Mouse (Mus musculus): ENCODE measurements at regions not wholly inside any gene's neighbourhood (a gene's known extent, or its start where the extent isn't known, plus 50 kb on each side); places are given as distances from the start of the nearest gene placed in this dataset.
A peak's percentile ranks its signal among the peaks of the same experiment; 100 is the strongest.

DNA sequence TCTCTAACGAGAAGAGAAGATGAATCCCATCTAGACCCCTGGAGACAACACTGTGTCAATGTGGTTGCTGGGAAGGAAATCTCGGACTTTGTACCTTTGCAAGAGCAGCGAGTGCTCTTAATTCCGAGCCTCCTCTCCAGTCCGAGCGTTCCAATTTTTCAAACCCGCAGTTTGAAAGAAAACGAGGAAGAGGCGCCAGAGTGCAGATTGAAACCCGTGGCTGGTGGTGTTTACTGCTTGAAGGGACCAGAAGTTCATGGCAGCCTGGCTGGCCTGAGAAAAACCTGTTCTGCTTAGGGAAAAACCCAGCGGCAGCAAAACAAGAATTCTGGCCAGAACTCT lies 83.7 kb upstream of the Zfp648 start:
- peak in 1 of 2 experiments; percentile 27 for DNase-seq (ENCODE audit: low spot score in 2 of 2)

DNA sequence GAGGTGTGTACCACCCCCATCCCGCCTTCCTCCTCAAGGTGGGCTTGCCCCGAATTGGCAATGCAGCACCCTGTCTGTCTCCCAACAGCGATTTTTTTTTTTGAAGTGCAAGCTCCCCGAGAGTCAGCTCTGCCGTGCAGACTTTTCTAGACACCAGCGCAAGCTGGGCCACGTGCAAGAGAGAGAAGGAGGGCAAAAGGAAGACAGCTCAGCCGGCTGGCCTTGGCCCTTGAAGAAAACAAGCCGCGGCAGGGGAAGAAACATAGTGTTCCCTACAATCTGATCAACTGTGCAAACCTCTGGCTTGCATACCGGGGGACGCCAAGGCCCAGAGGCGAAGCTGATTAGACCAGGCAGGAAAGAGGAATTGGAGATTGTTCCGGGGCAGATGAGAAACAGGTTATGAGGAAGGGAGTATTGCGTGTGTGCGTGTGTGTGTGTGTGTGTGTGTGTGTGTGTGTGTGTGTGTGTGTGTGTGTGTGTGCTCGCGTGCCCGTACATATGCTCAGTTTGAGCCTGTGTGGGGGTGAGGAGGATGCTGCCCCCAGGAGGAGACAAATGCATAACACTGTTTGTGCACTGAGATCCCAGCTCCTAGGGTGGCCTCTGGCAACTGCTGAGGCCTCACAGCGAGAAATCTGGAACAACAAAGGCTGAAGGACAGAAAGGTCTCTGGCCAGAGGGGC lies 83.2 kb upstream of the Zfp648 start:
- peak; percentile 52 to 54 for DNase-seq (ENCODE audit: low spot score in 2 of 2)

DNA sequence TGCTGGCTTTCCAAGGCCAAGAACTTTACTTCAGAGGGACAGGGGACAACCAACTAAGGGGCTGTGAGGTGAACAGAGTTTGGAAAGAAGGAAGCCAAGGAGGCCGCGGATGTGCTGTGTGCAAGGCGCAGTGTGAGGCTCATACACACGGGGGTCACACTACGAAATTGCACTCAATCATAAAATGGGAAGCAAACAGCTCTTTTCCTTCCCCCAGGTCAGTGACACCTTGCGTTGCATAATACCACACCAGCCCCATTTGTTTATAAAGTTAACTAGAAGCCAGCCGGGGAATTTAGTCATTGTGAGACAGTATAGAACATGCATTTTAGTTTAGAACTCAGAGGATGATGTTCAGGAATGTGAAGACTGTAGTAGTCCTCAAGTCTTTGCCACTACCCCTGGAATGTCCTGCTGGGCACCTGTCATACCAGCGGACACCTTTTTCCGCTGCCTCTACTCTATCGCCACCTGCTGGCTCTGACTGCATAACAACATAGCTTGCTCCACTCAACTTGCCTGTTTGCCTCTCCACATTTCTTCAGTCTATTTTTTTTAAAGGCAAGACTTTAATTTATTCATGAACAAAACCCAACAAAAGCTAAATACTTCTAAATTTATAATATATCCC lies 82.5 kb upstream of the Zfp648 start:
- DNase-seq (ENCODE audit: low spot score in 2 of 2): peak; percentile 71 to 76

DNA sequence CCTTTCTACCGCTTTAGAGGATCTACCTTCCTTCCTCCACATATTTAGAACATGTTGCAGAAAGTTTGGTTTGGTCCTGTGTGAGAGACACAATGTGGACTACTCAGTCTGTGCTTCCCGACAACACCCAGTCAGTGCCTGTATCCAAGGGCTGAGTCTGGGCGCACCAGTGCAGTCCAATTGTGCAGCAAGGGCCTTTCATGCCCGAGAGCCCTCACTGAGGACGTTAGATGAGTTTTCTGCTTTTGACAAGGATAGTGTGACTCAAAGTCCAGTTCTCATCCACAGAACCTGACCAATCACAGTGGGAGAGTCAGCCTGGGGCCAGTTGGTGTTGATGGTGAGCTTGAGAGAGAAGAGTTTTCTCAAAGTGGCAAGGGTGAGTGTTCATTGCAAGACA lies 81.4 kb upstream of the Zfp648 start:
- DNase-seq (ENCODE audit: low spot score in 2 of 2): no peak

DNA sequence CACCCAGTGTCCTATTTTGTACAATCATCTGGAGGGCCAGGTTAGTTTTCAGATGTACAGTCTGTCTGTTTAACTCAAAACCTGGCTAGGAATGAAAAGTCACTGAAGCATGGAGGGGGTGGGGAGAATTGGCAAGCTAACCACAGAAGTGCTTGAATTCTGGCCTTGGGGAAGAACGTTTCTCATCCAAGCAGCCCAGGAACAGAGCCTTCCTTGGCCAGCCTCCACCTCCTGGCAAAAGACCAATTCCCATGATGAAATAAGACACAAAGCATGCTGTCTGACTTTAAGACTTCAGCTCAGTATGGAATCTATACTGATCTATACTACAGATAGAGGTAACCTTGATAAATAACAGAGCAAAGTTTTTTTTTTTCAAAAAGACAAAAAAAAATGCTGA lies 80.3 kb upstream of the Zfp648 start:
- peak; percentile 61 to 64 for DNase-seq (ENCODE audit: low spot score in 2 of 2)

DNA sequence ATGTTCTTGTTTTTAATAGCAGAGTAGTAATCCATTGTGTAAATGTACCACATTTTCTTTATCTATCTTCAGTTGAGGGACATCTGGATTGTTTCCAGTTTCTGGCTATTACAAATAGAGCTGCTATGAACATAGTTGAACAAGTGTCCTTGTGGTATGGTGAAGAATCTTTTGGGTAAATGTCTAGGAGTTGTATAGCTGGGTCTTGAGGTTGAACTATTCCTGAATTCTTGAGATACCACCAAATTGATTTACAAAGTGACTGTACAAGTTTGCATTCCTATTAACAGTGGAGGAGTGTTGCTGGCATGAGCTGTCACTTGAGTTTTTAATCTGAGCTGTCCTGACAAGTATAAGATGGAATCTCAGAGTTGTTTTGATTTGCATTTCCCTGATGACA lies 76.0 kb upstream of the Zfp648 start:
- no peak for DNase-seq (ENCODE audit: low spot score in 2 of 2)

DNA sequence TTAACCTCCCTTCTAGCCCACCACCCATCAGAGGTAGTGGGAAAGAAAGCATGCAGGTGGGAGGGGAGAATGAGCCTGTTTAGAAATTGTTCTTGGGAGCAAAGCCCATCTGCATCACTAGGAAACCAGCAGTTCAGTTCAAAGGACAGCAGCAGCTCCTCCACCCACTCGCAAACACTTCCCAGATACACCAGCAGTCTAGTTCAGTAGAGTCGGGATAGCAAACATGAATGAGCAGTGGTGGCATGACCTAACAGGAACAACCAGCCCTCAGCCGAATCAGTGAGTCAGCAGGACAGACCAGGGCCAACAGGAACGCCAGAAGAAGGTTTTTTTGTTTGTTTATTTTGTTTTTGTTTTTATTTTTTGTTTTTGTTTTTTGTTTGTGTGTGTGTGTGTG lies 74.5 kb upstream of the Zfp648 start:
- DNase-seq (ENCODE audit: low spot score in 2 of 2): no peak

DNA sequence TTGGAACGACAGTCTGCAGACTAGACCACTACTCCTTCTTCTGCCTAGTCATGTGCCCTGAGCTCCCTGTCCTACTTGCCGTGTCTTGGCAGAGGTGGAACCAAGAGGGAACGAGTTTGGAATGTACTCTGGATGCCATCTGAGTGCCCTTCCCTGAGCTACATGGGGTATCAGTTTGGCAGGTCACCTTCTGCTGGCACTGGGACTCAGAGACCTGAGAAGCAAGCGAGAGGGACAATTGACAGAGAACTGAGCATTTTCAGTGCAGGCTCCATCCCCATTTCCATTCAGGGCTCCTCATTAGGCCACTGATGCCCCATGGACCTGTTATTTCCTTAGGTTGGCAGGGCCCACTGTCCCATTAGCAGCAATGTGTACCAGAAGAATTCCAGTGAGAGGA lies 61.5 kb upstream of the Zfp648 start:
- DNase-seq (ENCODE audit: low spot score in 2 of 2): peak in 1 of 2 experiments; percentile 54

DNA sequence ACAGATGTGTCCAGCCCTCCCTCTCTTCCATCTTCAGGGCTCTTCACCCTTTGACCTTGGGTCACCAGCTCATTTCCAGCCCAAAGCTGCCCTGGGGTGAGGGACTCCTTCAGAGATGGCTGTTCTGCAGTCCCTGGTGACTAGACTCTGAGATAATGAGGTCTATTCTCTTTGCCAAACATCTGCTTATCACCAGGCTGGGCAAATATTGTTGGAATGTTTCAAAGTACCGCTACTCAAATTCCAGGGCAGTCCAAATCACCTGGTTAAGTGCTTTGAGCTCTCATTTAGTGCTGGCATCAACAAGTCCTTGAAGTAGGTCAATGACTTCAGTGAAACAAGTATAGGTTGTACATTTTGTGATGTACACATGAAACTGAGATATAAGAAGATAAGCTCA lies 57.3 kb upstream of the Zfp648 start:
- no peak for DNase-seq (ENCODE audit: low spot score in 2 of 2)

DNA sequence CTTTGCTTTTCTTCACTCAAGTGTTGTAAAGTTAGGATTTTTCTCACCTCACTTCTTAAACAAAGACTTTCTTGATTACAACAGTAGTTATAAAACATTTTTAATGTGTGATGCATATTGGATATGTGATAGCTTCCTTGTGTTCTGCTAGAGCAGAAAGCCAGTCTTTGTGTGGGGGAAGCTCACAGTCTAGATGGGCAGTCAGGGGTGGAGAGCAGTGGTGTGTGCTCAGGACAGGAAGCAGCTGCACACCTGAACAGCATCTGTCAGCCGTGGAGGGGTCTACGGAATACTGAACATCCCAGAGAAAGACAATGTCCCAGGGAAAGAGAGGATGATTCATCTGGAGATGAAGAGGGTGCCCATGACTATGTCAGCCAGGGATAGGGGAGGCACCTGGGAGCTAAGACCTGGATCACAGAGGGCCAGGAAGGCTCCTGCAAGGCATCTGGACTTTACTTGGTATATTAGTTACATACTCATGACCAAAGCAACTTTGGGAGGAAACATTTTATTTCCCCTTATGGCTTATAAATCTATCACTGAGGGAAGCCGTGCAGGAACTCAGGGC lies 53.9 kb upstream of the Zfp648 start:
- DNase-seq (ENCODE audit: low spot score in 2 of 2): no peak

DNA sequence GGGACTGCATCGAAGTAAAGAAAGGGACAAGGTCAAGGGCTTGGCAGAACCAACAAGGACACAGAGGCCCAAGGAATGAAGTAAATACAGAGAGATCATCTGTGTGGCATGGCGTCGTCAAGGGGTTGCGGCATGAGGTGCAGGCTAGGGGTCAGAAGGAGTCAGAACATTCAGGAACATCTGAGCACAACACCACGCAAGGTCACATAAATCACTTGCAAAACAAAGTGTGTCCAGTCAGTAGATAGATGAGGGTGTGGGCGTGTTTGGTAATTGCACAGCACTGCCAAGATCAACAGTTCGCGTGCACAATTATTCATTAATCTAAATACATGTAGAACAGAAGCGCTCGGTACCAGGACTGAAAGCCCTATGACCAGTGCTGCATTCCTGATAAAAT lies 52.0 kb upstream of the Zfp648 start:
- no peak for DNase-seq (ENCODE audit: low spot score in 2 of 2)

DNA sequence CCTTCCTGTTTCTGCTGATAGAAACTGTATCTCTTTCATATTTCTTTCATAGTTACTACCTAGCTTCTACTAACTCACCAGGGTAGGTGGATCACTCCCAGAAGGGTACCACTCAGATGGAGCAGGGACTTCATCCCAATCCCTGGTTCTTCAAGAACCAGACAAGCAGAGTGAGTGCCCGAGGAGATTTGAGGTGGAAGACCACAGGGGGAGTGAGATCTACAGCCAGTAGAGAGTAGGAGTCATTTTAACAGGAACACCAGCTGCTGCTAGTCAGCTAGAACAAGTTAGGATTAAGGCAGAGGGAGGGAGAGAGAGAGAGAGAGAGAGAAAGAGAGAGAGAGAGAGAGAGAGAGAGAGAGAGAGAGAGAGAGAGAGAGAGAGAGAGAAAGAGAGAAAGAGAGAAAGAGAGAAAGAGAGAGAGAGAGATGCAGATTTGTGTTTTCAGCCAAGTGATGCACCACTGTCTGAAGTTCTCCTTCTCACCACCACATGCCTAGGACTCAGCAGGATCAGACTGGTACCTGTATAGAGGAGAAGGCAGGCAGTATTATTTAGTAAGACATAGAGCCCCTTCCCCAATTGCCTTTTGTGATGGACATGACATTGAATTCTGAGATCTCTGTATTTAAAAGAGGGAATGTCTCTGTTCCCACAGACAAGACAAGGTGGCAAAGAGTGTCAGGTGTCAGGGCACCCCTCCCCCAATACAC lies 51.4 kb upstream of the Zfp648 start:
- DNase-seq (ENCODE audit: low spot score in 2 of 2): no peak

DNA sequence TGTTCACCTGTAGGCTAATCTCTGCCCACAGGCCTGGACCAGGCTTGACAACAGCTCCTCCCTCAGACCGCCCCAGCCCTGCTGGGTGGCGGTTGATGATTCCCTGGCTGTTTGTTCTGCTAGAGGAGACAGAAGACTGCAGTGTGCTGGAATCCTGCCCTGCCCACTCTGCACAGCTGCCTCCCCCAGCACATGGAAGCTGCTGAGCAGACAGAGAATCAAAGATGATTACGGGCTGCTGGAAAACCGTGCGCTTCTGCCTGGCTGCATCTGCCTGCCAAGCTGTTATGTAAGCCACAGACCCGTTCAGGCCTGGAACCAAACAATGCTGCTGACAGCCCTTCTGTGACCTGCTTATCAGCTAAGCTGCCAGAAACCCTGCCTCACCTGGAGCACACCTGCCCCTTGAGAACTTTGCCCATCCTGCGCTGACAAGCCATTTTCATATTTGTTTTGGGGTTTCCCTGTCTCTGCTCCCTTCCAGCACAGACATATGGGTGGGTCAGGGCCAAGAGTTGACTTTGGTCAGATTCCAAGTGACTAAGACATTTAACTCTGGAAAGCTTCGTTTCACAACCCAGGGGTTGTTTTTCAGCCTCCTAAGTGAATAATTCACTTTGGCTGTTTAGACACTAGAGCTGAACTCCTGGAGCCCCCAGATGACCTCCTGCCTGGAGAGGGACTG lies 50.7 kb upstream of the Zfp648 start:
- peak; percentile 87 to 91 for DNase-seq (ENCODE audit: low spot score in 2 of 2)

Measured in frontal cortex, postnatal 36 days (tissue).